Mouse (Mus musculus) megakaryocyte-erythroid progenitor cell, adult 5 weeks (primary cell): ENCODE results near the gene Xpot. TPM values are rescaled to one million over a fixed set of nuclear protein-coding genes. Genes with fewer than 3 reads are reported as not detected.

Experiments used
- polyA plus RNA-seq: library from polyadenylated mRNA; stranded (reverse); fragments of >175 nt; gene quantifications from 2 replicates; pipeline ENCODE4 v1.2.3, GENCODE M21; 2012

Xpot gene
- 34.9 and 41.0 TPM in 2 replicates for polyA plus RNA-seq

GRCm38 (mm10) chr10:121626186-121626882, at the start of gene Xpot:
TSS of gene Xpot (minus strand) at chr10:121626332.

GRCm38 (mm10) chr10:121641272-121642053, 15.3 kb upstream of the Xpot start, which contains the start of gene D930020B18Rik:
TSS of gene D930020B18Rik (plus strand) at chr10:121641588.

GRCm38 (mm10) chr10:121586675-121587370, 39.3 kb downstream of the Xpot start, which contains the start of gene Tbk1:
TSS of gene Tbk1 (minus strand) at chr10:121586787.

Other genes starting within 250 kb of the Xpot start
- gene Rassf3, start 150.0 kb downstream of the Xpot start, polyA plus RNA-seq: 7.6 and 9.1 TPM in 2 replicates
- 5.0 and 5.1 TPM in 2 replicates for gene Tbk1, start 39.5 kb downstream of the Xpot start, polyA plus RNA-seq
- gene D930020B18Rik, start 15.3 kb upstream of the Xpot start, polyA plus RNA-seq: not detected in 2 replicates
- 4.9 and 6.0 TPM in 2 replicates for gene BC048403, start 113.6 kb upstream of the Xpot start, polyA plus RNA-seq